Mouse (Mus musculus): ENCODE results near the gene Foxk1. TPM values are rescaled to one million over a fixed set of nuclear protein-coding genes. Genes with fewer than 3 reads are reported as not detected.
A peak's percentile ranks its signal among the peaks of the same experiment; 100 is the strongest.

The Foxk1 gene
- total RNA-seq, 2 experiments from 2014 or later: 16.2 TPM

DNA sequence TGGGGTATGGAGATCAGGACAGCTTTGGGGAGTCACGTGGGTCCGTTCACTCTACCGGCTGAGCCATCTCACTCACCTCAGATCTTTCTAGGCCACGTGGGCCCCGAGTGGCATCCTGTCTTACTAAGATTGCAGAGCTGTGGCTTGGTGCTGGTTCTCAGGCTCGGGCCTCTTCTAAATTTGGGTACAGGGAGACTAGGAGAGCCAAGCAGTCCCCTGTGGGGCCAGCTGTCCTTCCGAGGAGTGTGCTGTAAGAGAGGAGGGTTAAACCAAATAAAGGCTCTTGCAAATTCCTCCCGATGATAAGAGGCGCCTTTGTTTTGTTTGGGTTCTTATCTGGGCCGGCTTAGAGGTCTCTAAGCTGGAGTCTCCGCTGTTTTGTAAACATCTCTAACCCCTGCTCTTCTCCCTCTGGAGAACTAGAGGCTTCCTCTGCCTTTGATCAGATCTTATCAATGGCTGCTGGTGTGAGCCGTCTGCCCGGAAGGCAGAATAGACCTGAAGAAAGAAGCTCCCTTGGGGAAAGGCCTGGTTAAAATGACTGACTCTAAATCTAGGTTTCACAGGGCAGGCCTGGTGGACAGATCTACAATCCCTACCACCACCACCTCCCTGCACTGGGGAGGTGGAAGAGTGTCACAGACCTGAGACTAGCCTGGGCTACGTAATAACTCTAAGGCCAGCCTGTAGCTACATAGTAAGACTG, 14.9 kb downstream of the Foxk1 start:
- no peak for DNase-seq (ENCODE audit: low spot score)
- intact Hi-C loops (cut with DNase I): no loop called here

DNA sequence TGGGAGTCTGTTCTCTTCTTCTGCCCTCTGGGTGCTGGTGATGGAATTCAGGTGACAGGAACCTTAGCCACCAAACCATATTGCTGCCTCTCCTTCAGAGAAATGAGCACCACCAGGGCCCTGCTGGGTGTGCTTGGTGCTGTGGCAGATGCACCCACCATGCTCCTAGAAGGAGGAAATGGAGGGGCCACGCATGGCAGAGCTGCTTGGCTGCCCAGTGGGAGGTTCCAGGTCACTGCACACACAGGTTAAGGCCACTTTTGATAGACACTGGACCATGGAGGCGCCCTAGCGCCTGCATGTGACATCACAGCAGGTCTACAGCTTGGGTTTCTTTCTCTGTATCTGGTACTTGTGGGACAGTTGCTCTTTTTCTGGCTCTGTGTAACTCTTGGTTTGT, 15.8 kb downstream of the Foxk1 start:
- intact Hi-C loops (cut with DNase I): no loop called here
- DNase-seq (ENCODE audit: low spot score): no peak

DNA sequence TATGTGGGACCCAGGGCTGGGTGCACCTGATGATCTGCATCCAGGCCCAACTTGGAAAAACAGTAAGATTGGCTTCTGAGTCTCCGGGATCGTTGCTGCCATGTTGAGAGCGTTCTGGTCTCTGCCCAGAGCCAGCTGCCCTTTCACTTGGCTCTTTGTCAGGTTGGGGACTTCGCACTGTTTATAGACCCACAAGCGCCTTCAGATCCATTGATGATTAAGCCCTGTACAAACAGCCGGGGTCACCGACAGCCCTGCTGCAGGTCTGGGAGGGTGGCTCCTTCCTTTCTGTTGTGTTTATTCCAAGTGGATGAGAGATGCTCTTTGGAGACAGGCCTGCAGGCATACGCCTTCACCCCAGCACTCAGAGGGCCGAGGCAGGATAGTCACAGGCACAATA, 16.6 kb downstream of the Foxk1 start:
- no peak for DNase-seq (ENCODE audit: low spot score)
- intact Hi-C loops (cut with DNase I): no loop called here

DNA sequence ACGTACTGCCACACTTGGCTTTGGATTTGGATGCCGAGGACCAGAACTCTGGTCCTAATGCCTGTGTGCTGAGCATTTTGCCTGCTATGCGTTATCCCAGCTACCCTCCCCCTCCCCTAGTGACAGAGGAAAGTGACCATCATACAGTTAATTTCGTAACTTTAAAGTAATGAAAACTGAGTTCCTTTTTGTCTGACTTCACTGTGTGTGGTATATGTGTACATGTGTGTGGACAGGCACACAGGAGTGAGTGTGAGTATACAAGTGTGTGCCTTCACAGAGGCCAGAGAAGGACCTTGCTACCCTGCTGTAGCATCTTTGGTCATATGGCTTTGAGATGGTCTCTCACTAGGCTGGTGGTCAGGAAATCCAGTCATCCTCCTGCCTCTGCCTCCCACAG, 17.1 kb downstream of the Foxk1 start:
- intact Hi-C loops (cut with DNase I): no loop called here

DNA sequence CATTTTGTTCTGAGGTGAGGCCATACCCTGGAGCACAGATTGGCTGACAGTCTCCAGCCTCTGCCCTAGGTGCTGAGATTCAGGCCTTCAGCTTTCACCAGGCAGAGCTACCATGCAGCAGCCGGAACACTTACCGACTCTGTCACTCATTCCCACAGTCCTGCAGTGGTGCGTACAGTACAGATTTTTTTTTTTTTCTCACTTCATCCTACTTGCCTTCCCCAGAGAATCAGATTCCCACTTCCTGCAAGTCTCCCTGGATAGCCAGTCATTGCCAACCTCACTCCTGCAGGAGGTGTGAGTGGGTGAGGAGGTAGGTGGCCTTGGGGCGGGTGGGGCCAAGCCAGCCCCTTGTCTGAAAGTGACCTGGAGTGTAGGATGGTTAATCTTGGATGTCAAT, 19.0 kb downstream of the Foxk1 start:
- intact Hi-C loops (cut with DNase I): no loop called here
- no peak for DNase-seq (ENCODE audit: low spot score)

More for the DNA sequence above, 17.1 kb downstream of the Foxk1 start:
- DNase-seq (ENCODE audit: low spot score): no peak

GRCm38 (mm10) chr5:142420920-142421319, 19.6 kb downstream of the Foxk1 start:
- no peak for DNase-seq (ENCODE audit: low spot score)

DNA sequence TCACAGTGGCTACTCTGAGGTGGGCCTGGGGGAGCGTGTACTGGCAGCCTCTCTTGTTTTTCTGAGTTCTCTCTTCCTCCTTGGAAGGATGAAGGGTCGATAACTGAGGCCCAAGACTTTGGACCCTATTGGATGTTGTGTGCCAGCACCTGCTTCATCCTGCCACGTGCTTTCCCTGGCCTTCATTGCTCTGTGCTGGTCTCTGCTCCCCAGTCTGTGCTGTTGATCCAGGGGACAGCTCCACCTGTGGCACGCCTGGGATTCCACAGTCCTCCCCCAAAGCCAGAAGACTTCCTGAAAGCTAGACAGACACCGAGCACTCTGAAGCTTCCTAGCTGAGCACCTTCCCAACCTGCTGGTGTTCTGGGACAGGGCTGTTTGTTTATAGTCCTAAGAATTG, 20.6 kb downstream of the Foxk1 start:
- intact Hi-C loops (cut with DNase I): no loop called here
- DNase-seq (ENCODE audit: low spot score): no peak

More at GRCm38 (mm10) chr5:142420920-142421319, 19.6 kb downstream of the Foxk1 start:
- intact Hi-C loops (cut with DNase I): no loop called here

- no peak for DNase-seq (ENCODE audit: low spot score)
- intact Hi-C loops (cut with DNase I): no loop called here
Measured at GRCm38 (mm10) chr5:142423141-142423540, 21.8 kb downstream of the Foxk1 start.

- no peak for DNase-seq (ENCODE audit: low spot score)
- intact Hi-C loops (cut with DNase I): loop anchor here (2.0 kb wide), 2 partner anchors 15 to 21 kb away; no protein-coding TSS in a partner anchor
Measured at GRCm38 (mm10) chr5:142423701-142424100, 22.4 kb downstream of the Foxk1 start.

DNA sequence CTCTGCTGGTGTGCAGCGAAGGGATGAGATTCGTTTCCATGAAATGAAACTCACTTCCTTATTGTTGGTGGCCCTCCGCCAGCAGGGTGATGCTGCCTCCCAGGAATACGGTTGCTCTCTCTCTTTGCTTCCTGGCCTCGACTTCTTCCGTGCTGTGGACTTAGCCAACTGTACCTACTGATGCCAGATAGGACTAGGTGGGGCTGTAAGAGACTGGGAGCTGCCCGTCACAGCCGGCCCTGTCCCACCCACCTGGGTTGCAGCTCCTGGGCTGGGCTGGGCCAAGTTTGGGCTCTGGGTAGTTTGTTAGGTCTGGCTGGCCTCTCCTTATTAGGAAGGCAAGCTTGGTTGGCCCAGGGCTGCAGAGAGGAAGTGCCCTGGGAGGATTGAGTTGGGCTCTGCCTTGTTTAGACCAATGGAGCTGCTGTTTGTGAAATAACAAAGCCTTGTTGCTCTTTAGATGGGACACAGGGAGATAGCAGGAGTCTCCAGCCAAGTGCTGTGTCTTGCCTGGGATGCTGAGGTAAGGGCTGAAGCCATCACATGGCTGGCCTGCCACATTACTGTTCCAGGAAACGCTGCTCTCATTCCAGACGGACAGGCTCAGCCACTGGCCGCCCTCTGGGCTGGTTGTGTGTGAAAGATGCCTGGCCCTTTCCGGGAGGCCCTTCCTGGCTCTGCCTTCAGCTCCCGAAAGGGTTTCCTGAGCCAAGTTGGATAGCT, 23.5 kb downstream of the Foxk1 start:
- DNase-seq (ENCODE audit: low spot score): peak; percentile 86
- intact Hi-C loops (cut with DNase I): loop anchor here (2.0 kb wide), 2 partner anchors 14 to 22 kb away; no protein-coding TSS in a partner anchor

DNA sequence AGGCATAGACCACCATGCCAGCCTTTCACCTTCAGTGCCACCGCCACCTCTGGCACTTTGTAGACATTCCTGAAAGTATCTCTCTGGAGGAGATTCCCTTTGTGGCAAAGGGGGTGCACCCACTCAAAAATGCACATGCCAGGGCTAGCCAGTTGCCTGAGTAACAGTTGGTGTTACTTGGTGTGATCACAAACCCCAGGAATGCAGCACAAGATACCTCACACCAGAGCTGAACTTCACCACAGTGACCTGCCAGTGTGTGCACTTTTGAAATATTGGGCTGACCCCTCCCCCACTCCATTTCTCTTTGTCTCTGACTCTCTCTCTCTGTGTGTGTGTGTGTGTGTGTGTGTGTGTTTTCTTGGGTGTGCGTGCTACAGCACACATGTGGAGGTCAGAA, 25.2 kb downstream of the Foxk1 start:
- no peak for DNase-seq (ENCODE audit: low spot score)
- intact Hi-C loops (cut with DNase I): no loop called here

DNA sequence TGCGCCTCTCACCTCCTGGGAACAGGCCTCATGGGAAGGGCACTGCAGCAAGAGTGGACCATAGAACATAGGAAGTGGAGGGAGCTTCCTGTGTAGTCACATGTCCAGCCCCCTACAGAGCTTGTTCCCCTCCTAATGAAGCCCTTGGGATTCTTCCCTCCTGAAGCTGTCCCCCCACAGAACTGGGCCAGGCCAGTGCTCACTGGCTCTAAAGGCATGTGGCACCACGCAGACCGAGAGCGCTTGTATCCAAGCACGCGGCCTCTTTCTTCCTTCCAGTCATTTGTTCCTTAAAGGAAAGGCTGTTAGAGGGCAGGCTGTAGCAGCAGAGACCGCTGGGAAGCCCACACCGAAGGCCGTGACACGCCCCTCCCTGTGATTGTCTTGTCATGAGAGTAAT, 26.6 kb downstream of the Foxk1 start:
- no peak for DNase-seq (ENCODE audit: low spot score)
- intact Hi-C loops (cut with DNase I): no loop called here

GRCm38 (mm10) chr5:142428691-142429090, 27.4 kb downstream of the Foxk1 start:
- DNase-seq (ENCODE audit: low spot score): no peak
- intact Hi-C loops (cut with DNase I): no loop called here

GRCm38 (mm10) chr5:142431029-142431428, 29.7 kb downstream of the Foxk1 start:
- no peak for DNase-seq (ENCODE audit: low spot score)
- intact Hi-C loops (cut with DNase I): no loop called here

DNA sequence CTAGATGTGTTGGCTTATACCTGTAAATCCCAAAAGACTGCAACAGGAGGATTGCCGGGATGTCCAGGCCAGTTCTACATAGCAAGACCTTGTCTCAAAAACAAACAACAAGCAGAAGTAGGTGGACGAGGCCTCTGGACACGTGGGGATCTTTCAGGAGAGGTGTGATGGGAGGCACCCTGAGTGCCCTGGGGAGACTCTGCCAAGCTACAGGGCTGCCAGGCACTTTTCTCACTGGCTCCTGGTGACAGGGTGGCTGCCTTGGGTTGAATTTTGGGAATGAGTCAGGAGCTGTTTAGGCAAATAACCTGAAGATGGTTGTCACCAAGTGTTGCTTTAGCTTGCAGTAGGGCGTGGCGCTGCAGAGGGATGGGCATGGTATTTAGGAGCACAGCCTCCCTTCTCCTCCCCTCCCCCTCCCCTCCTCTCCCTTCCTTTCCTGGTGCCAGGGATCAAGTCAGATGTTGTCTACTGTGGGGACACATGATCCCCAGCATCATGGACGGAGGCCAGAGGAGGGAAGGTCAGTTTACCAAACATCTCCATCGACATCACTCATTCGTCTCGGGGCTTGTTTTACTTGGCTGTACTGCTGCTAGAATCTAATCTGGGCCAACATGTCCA, 30.6 kb downstream of the Foxk1 start:
- DNase-seq (ENCODE audit: low spot score): no peak

DNA sequence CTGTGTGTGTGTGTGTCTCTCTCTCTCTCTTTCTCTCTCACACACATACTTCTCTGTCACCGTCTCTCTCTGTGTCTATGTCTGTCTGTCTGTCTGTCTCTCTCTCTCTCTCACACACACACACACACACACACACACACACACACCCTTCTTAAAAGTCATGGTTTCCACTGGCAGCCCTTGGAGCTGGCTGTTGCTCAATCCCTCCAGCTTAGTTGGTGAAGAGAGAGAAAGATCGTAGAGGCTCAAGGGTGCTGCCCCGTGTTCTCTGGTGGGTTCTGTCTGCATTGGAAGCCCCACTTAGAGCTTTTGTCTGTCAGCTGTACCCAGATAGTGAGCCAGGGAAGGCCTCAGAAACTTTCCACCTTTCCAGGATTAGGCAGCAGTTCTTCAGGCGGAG, 31.4 kb downstream of the Foxk1 start:
- intact Hi-C loops (cut with DNase I): no loop called here
- no peak for DNase-seq (ENCODE audit: low spot score)

More for the DNA sequence above, 30.6 kb downstream of the Foxk1 start:
- intact Hi-C loops (cut with DNase I): no loop called here

GRCm38 (mm10) chr5:142434052-142434451, 32.8 kb downstream of the Foxk1 start:
- no peak for DNase-seq (ENCODE audit: low spot score)
- intact Hi-C loops (cut with DNase I): no loop called here

- intact Hi-C loops (cut with DNase I): no loop called here
- DNase-seq (ENCODE audit: low spot score): no peak
Measured at GRCm38 (mm10) chr5:142435736-142436135, 34.4 kb downstream of the Foxk1 start.

DNA sequence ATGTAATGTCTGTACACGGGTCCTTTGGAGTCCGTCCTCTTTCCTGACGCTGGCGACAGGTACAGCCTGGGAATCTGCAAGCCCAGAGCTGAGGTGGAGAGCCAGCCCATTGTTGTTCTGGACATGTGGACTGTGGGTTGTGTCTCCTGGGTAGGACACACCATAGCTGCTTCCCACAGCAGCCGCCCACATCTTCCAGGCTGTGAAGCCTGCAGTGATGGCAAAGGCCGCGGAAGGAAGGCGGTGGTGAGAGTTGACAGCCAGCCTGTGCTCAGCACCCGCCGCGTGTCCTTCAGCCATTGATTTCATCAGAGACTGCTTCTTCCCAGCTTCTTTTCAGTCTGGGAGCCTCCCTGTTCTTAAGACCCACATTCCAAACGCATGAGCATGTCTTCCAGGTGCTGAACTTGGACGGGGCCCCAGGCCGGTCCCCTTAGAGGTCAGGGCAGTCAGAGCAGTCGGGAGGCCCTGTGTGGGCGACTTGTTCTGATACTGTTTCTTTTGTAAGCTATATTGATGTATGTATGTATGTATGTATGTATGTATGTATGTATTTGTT, 37.2 kb downstream of the Foxk1 start:
- intact Hi-C loops (cut with DNase I): loop anchor here (2.0 kb wide), 1 partner anchor 14 kb away; no protein-coding TSS in a partner anchor
- DNase-seq (ENCODE audit: low spot score): no peak

DNA sequence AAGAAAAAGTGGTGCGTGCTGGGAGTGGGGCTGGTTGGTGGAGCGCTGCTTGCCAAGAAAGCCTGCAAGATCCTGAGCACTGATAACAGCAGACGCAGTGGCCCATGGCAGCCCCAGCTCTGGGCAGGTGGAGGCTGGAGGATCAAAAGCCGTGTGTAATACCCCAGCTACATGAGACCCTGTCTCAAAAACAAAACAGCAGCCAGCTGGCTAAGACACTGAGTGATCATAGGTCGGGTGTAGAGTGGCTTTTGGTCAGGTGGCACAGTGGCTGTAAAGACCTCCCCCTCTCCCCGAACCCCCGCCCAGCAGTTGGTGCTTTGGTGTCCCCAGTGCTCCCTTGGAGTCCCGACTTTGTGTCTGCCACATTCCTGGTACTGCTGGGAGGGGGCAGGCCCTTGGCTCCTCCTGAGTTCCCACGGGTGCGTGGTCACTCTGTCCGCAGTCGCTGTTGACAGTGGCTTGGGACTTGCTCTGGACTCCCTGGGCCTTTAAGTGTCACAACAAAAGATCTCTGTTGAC, 38.7 kb downstream of the Foxk1 start:
- intact Hi-C loops (cut with DNase I): loop anchor here (2.0 to 10.0 kb wide), 3 partner anchors 15 to 1595 kb away; no protein-coding TSS in a partner anchor
- DNase-seq (ENCODE audit: low spot score): no peak

All from heart, postnatal 25 days (tissue).